Mouse (Mus musculus): ENCODE results near the gene Snrpc.

- TF ChIP-seq CTCF (IDR thresholded peaks at IDR 0.05; ENCODE audit: low read depth) (no peak), EP300 (IDR thresholded peaks at IDR 0.05; ENCODE audit: low read depth) (peak; percentile 88)
Observed at GRCm38 (mm10) chr17:27821407-27822338, 16.3 kb upstream of the Snrpc start.
